Mouse (Mus musculus) forelimb bud, embryonic 11.5 days (tissue): ENCODE measurements at regions not wholly inside any gene's neighbourhood (a gene's known extent, or its start where the extent isn't known, plus 50 kb on each side); places are given as distances from the start of the nearest gene placed in this dataset.

ENCODE experiments used
- DNase-seq: peaks from one replicate; pipeline ENCODE4 v3.0.0-alpha.2; 2012; ENCODE audit warnings: low read depth, low spot score

DNA sequence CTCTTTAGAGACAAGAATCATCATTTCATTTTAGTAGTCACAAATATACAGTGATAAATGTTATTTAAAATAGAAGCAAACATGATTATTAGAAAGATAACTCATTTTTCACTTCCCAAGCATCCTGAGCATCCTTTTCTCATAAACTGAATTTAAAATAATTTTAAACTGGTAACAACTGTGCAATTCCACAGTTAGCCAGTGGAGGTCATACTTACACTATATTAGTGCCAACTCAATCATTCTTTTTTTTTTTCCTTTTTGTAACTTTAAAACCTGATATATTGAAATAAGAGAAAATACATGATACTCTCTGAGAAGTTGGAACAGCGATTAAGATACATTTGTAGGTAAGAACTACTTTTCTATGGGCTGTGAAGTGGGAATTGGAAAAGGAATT, 113.2 kb upstream of the Gm17509 start:
- DNase-seq, result peak; percentile 11

DNA sequence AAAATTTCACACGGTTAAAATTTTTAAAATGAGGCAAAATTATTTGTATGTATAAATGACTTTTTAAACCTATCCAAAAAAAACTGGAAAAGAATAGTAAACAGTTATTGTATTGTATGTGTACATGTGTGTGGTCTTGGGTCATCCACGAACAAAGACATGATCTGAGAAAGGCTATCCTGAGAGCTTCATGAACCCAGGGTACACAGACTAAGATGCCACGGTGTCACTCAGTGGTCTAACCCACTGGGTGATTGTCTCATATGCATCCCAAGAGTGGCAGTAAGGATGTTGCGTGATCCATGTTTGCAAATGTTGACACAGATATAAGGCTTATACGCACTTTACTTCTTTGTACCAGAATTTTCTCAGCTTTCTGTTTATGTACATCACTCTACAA, 113.7 kb upstream of the Gm17509 start:
- no peak for DNase-seq

DNA sequence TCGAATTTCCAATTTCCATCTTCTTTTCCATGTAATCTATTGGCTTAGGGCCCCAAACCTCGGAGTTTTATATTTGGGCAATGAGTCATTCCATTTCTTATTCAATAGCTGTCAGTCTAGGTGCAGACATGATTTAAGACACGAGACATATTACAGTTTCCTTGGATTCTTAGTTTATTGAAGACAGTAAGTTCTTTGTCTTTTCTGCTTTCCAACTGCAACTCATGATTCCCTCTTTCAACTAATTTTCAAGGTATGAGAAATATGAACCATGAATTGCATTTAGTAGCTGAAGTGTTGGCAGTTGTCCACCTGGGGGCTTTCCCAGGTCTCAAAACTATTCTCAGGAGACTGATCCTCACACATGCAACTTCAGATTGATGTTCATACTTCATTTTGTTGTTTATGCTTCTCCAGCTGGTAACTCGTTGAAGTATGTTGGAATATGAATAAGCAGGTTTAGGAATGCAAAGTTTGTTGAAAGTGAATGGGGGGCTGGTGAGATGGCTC, 160.3 kb upstream of the Gm17509 start:
- peak; percentile 14 for DNase-seq

DNA sequence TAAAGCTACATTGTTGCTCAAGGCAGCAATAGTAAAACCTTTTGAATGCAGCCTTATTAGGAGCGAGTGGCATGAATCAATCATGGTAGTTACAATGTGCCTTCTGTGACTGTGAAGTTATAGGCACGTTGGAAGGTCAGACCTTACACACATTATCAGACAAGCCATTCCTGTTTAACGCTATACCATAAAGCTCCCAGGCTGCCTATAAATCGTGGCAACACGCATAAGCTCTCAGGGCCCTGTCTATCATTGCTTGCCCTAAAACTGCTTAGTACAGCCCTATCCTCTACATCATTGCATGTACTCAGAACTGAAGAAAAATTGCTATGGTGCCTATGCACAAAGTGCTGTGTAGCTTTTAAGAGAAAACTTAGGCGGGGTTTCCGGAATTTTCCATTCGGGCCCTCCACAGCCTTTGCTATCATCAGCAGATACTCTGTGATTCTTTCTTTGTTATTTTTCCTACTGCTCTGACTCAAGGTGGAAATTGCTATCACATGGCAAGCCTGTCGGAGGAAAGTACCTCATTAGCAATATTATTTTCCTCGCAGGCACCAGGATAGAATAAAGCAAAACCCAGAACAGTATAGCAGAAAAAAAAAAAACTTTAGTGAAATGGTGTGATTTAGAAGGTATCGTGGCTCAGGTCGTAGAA, 162.7 kb upstream of the Gm17509 start:
- peak; percentile 64 for DNase-seq

DNA sequence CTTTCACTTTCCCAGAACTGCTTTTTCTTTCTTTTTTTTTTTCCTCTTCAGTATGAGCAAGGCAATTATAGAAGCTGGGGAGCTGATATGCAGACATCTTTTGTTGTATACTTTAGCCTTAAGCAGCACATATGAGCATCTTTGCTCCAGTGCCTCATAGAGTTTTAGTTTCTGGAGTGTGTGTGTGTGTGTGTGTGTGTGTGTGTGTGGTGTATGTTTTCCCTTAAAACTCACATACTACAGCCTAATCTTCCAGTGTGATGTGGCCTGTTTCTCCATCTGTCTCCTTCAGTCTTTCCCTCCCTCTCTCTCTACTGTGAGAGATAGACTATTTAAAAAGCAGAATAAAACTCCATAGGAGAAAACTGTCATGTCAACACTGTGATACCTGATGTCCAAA, 169.4 kb upstream of the Gm17509 start:
- DNase-seq, result no peak

DNA sequence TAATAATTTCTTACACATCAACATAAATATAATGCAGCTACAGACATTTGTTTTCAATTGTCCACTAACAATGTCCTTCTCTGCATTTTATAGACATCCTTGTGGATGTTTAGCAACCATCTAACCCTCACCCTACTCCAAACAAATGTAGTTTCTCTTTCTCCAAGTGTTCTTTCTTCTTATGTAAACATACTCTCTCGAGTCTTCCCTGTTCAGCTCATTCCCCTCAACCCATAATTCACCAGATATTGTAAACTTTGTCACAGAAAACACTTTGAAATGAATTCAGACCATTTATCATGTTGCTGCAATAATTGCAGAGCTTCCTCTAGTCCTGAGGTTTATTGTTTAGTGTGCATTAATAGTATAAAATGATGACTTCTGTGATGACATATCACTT, 172.6 kb upstream of the Gm17509 start:
- no peak for DNase-seq

DNA sequence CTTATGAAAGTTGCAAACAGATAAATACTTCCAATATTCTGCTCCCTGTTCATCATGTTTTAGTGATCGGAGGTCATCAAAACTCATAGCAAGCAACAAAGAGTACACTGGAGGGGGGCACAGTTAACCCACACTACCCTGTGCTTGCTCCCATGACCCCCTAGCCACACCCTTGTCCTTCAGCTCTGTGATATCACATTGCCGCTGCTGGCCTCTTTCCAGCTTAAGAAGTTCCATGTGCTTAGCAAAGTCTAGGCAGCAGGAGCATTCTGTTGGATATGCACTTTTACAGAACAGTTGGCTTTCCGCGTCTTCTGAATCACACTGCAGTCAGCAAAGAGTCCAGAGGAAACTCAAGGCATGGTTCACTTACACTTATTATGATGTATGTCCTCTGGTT, 180.4 kb upstream of the Gm17509 start:
- no peak for DNase-seq

DNA sequence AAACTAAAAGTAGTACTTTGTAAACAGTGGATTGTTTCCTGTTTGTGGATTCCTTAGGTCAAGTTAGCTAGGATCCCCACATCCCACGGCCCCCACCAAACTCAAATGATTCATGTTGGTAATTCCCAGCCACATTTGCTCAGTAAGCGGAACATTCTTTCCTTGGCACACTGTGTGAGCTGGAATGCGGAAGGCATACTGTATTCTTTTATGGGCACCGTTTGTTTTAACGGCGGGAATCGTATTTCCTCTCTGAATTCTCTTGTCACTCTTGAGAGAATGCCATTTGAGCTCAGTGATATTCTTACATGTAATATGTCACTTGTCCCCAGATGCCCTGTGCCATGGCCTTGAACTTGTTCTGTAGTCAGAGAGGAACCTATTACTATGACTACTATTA, 189.1 kb upstream of the Gm17509 start:
- no peak for DNase-seq

DNA sequence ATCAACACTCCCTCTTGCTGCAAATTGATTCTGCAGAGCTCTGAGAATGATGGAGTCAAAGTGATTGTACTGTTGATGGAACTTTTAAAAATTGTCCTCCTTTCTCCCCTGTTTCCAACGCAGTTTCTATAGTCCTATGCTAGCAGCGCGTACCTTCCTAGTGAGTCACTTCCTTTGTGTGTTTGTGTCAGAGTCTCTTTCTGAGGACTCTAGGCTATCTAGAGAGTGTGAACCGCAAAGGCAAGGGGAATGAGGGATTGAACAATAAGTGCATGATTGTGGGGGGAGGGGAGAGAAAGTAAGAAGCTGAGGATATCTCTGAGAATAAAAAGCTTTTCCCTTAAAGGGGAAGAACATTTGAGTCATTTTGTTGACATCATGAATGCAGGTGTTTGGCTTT, 188.5 kb upstream of the Hcn1 start:
- DNase-seq, result no peak

DNA sequence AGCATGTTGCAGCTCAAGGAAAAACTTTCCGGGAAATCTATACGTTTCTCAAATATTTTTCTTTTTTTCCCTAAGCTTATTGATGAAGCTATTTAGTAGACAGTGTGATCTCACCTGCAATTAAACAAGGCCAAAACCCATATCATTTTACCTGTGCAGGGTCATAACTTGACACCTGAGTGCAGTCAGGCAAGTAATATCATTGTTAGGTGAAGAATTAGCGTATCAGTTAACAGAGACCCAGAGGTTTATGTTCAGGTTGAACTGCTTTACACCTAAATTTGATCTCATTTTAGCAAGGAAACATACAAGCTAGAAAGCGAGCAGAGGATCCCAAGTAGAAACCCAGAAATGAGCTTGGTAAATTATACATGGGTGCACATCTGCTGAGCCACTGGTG, 178.6 kb upstream of the Hcn1 start:
- no peak for DNase-seq

DNA sequence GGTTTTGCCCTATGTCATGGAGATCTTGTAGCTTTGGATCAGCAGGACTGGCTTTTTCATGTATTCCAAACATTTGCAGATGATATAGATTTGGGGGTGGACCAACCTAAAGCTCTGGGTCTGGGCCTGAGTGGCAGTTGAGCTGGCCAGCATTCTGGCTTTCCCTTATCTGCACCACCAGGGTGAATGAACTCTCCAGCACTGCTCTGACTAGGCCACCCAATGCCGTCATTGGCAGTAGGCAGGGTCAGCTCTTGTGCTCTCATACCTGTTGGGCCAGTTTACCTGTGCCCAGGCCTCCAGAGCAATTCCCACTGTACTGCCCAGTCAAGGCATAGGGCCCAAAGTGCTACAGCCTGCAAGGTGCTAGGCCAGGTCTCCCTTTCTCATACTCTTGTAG, 177.1 kb upstream of the Hcn1 start:
- no peak for DNase-seq

DNA sequence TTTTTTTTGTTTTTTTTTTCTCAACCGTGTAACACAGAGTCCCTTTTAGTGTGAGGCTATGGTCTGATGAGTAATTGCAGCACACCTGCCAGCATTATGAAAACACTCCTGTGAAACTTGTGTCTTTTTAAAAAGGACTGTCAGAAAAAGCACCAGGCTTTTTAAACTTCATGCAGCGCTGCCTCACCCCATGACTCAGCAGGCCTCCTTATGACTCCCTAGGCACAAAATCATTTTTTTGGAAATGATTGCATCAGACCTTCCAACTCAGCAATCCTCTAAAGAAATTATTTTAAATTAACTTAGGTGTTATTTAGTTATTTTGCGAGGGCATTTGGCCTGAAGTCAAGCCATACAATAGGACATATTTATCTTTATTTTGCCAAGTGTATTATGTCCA, 134.7 kb upstream of the Hcn1 start:
- no peak for DNase-seq

DNA sequence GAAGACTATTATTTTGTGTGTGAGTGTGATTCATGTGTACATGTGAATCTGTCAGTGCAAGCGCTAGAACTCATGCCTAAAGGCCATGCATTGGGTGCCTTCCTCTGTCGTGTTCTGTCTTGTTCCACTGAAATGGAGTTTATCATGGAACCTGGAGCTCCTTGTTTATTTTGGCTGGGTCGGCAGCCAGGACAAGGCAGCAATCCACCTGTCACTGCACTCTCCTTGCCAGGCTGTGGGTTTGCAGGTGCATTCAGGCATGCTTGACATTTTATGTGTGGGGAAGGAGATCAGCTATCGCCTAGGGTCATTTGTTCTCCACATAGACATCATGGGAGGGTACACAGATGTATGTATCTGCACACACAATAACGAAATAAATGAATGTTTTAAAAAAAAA, 129.4 kb upstream of the Hcn1 start:
- DNase-seq, result no peak

DNA sequence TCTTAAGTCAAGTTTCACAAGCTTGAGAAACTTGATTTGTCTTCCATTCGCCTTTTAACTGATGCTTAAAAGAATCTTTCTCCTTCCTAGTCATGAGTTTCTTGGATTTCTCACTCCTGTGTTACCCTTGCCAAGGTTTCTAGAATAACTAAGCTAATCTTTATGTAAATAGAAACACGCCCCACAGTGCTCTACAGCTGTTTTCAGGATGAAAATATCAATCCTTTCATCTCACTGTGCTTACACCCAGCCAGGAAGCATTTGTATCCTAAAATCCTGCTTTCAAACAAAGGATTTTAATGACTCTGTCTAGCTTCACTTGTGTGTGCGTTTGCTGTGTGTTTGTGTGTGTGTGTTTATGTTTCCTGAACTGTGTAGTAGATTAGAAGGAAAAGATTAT, 119.5 kb upstream of the Hcn1 start:
- DNase-seq, result no peak

DNA sequence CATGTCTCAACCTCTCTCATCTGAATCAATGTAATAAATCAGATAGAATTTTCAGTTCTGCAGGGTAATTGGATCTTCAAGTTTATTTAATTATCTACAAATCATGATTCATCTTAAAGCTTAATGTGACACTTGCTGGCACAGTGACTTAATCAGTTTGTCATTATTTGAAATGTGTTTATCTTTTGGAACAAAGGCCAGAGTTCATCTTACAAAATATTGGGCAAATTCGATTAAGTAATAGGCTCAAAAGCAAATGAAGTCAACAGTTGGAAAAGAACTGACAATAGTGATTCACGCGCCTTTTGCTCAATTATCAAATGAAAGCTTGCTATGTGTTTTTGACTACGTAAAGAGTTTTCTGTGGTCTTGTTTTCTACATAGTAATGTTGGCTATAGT, 93.4 kb upstream of the Hcn1 start:
- no peak for DNase-seq

DNA sequence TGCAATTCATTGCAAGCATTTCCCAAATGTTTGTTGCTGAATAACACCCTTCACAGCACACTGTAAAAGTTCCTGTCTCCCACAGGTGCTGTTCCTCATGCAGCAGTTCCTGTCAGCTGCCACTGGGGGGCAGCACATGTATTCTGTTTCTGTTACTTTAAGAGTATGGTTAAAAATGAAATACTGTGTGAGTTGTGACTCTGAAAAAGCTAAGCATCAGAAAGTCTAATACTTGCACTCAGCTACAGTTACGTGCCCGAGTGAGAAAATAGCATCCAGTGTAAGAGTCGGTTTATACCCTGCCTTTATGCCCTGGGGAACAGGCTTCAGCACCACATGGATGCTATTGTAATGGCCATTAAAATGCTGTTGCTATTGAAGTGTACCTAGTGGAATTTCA, 52.0 kb upstream of the Hcn1 start:
- peak; percentile 66 for DNase-seq
